Mouse (Mus musculus): ENCODE results near the gene Ly6g5b. TPM values are rescaled to one million over a fixed set of nuclear protein-coding genes. Genes with fewer than 3 reads are reported as not detected.
A peak's percentile ranks its signal among the peaks of the same experiment; 100 is the strongest.

Gene Ly6g5b
- polyA plus RNA-seq (2015; fragmentation: Nextera tagmentation; extraction: Ambion mirVana): 0.53 and 0.89 TPM in 2 replicates

- 85% methylated on average over 8 of the region's 8 CpGs for WGBS
- Histone ChIP-seq H3K4me3 (replicated peaks; ENCODE audit: low read length) (no peak within 1 kb of the TSS), H3K27me3 (ENCODE audit: control insufficient read depth, insufficient read depth, low read length) (no peaks in the 10 kb centered on the region), H3K4me1 (ENCODE audit: control insufficient read depth, insufficient read depth, low read length) (peaks cover 8% of the 10 kb centered on the region), H3K9me3 (replicated peaks; ENCODE audit: control insufficient read depth, low read length) (no peaks in the 10 kb centered on the region), H3K4me2 (ENCODE audit: low read depth, low read length) (no peak within 1 kb of the TSS), H3K9ac (ENCODE audit: low read length) (no peak within 1 kb of the TSS), H3K36me3 (ENCODE audit: control insufficient read depth, insufficient read depth, low read length) (peaks cover 13% of the 10 kb centered on the region; the same call in 1 of the 2 replicates), H3K27ac (ENCODE audit: low read length) (no peak within 1 kb of the TSS)
- ATAC-seq (ENCODE audit: insufficient read depth, low FRiP score): no peak
Observed at GRCm38 (mm10) chr17:35115046-35116019, at the start of gene Ly6g5b. TSS of gene Ly6g5b (minus strand) at chr17:35115428.

- under 1% methylated on average over 23 of the region's 28 CpGs for WGBS
- no peaks in the 10 kb centered on the region for H3K9me3 ChIP-seq (replicated peaks; ENCODE audit: control insufficient read depth, low read length)
Observed at GRCm38 (mm10) chr17:35164218-35164567, 49.0 kb upstream of the Ly6g5b start.

GRCm38 (mm10) chr17:35163326-35164081 is 48.3 kb upstream of the Ly6g5b start:
- peaks cover 30% of the 10 kb centered on the region for H3K36me3 ChIP-seq (ENCODE audit: control insufficient read depth, insufficient read depth, low read length)
- H3K27me3 ChIP-seq (ENCODE audit: control insufficient read depth, insufficient read depth, low read length): no peaks in the 10 kb centered on the region
- H3K4me3 ChIP-seq (replicated peaks; ENCODE audit: low read length): peak overlapping the region; percentile 99
- peak overlapping the region; percentile 100 for H3K9ac ChIP-seq (ENCODE audit: low read length)
- WGBS: 7% methylated on average over 8 of the region's 8 CpGs
- peaks cover 25% of the 10 kb centered on the region for H3K4me1 ChIP-seq (ENCODE audit: control insufficient read depth, insufficient read depth, low read length)
- H3K9me3 ChIP-seq (replicated peaks; ENCODE audit: control insufficient read depth, low read length): no peaks in the 10 kb centered on the region
- H3K27ac ChIP-seq (ENCODE audit: low read length): peak overlapping the region; percentile 96
- ATAC-seq (ENCODE audit: insufficient read depth, low FRiP score): no peak
- H3K4me2 ChIP-seq (ENCODE audit: low read depth, low read length): peak overlapping the region; percentile 95

More at GRCm38 (mm10) chr17:35164218-35164567, 49.0 kb upstream of the Ly6g5b start:
- ATAC-seq (ENCODE audit: insufficient read depth, low FRiP score): no peak
- H3K36me3 ChIP-seq (ENCODE audit: control insufficient read depth, insufficient read depth, low read length): peaks cover 23% of the 10 kb centered on the region
- peak overlapping the region; percentile 96 for H3K27ac ChIP-seq (ENCODE audit: low read length)
- H3K9ac ChIP-seq (ENCODE audit: low read length): peak overlapping the region; percentile 100
- H3K4me2 ChIP-seq (ENCODE audit: low read depth, low read length): peak overlapping the region; percentile 95
- no peaks in the 10 kb centered on the region for H3K27me3 ChIP-seq (ENCODE audit: control insufficient read depth, insufficient read depth, low read length)
- H3K4me1 ChIP-seq (ENCODE audit: control insufficient read depth, insufficient read depth, low read length): peaks cover 25% of the 10 kb centered on the region
- H3K4me3 ChIP-seq (replicated peaks; ENCODE audit: low read length): peak overlapping the region; percentile 99

GRCm38 (mm10) chr17:35162730-35163129 is 47.5 kb upstream of the Ly6g5b start:
- peaks cover 37% of the 10 kb centered on the region for H3K36me3 ChIP-seq (ENCODE audit: control insufficient read depth, insufficient read depth, low read length)
- ATAC-seq (ENCODE audit: insufficient read depth, low FRiP score): no peak
- H3K4me2 ChIP-seq (ENCODE audit: low read depth, low read length): peak overlapping the region; percentile 95
- H3K27ac ChIP-seq (ENCODE audit: low read length): 0 out of 2 replicates have a peak overlapping the region, but pooled peaks have one; percentile 24
- H3K9me3 ChIP-seq (replicated peaks; ENCODE audit: control insufficient read depth, low read length): no peaks in the 10 kb centered on the region
- peaks cover 25% of the 10 kb centered on the region for H3K4me1 ChIP-seq (ENCODE audit: control insufficient read depth, insufficient read depth, low read length)
- 29% methylated on average over 12 of the region's 12 CpGs for WGBS
- H3K9ac ChIP-seq (ENCODE audit: low read length): peak overlapping the region; percentile 100
- no peaks in the 10 kb centered on the region for H3K27me3 ChIP-seq (ENCODE audit: control insufficient read depth, insufficient read depth, low read length)
- H3K4me3 ChIP-seq (replicated peaks; ENCODE audit: low read length): peak overlapping the region; percentile 99

- Histone ChIP-seq H3K4me3 (replicated peaks; ENCODE audit: low read length) (peak overlapping the region; percentile 99), H3K4me1 (ENCODE audit: control insufficient read depth, insufficient read depth, low read length) (peaks cover 25% of the 10 kb centered on the region), H3K4me2 (ENCODE audit: low read depth, low read length) (peak overlapping the region; percentile 95), H3K27me3 (ENCODE audit: control insufficient read depth, insufficient read depth, low read length) (no peaks in the 10 kb centered on the region), H3K9ac (ENCODE audit: low read length) (peak overlapping the region; percentile 100), H3K27ac (ENCODE audit: low read length) (no peak overlapping the region), H3K9me3 (replicated peaks; ENCODE audit: control insufficient read depth, low read length) (no peaks in the 10 kb centered on the region), H3K36me3 (ENCODE audit: control insufficient read depth, insufficient read depth, low read length) (peaks cover 43% of the 10 kb centered on the region)
- 66% methylated on average over 14 of the region's 14 CpGs for WGBS
- ATAC-seq (ENCODE audit: insufficient read depth, low FRiP score): no peak
Observed at GRCm38 (mm10) chr17:35162121-35162520, 46.9 kb upstream of the Ly6g5b start.

GRCm38 (mm10) chr17:35161421-35161820 is 46.2 kb upstream of the Ly6g5b start:
- no peaks in the 10 kb centered on the region for H3K9me3 ChIP-seq (replicated peaks; ENCODE audit: control insufficient read depth, low read length)
- no peak overlapping the region for H3K9ac ChIP-seq (ENCODE audit: low read length)
- H3K4me2 ChIP-seq (ENCODE audit: low read depth, low read length): no peak overlapping the region
- 82% methylated on average over 11 of the region's 11 CpGs for WGBS
- H3K27ac ChIP-seq (ENCODE audit: low read length): no peak overlapping the region
- H3K4me1 ChIP-seq (ENCODE audit: control insufficient read depth, insufficient read depth, low read length): peaks cover 23% of the 10 kb centered on the region
- no peak overlapping the region for H3K4me3 ChIP-seq (replicated peaks; ENCODE audit: low read length)
- no peak for ATAC-seq (ENCODE audit: insufficient read depth, low FRiP score)
- peaks cover 47% of the 10 kb centered on the region for H3K36me3 ChIP-seq (ENCODE audit: control insufficient read depth, insufficient read depth, low read length)
- H3K27me3 ChIP-seq (ENCODE audit: control insufficient read depth, insufficient read depth, low read length): no peaks in the 10 kb centered on the region

- Histone ChIP-seq H3K4me2 (ENCODE audit: low read depth, low read length) (no peak overlapping the region), H3K36me3 (ENCODE audit: control insufficient read depth, insufficient read depth, low read length) (peaks cover 56% of the 10 kb centered on the region), H3K9ac (ENCODE audit: low read length) (no peak overlapping the region), H3K27ac (ENCODE audit: low read length) (no peak overlapping the region), H3K9me3 (replicated peaks; ENCODE audit: control insufficient read depth, low read length) (no peaks in the 10 kb centered on the region), H3K4me3 (replicated peaks; ENCODE audit: low read length) (no peak overlapping the region), H3K4me1 (ENCODE audit: control insufficient read depth, insufficient read depth, low read length) (peaks cover 14% of the 10 kb centered on the region), H3K27me3 (ENCODE audit: control insufficient read depth, insufficient read depth, low read length) (no peaks in the 10 kb centered on the region)
- no peak for ATAC-seq (ENCODE audit: insufficient read depth, low FRiP score)
- WGBS: 86% methylated on average over 7 of the region's 7 CpGs
Observed at GRCm38 (mm10) chr17:35159638-35160037, 44.4 kb upstream of the Ly6g5b start.

GRCm38 (mm10) chr17:35158850-35159593 is 43.8 kb upstream of the Ly6g5b start:
- peaks cover 63% of the 10 kb centered on the region for H3K36me3 ChIP-seq (ENCODE audit: control insufficient read depth, insufficient read depth, low read length)

More at GRCm38 (mm10) chr17:35158850-35159593, 43.8 kb upstream of the Ly6g5b start:
- Histone ChIP-seq H3K9me3 (replicated peaks; ENCODE audit: control insufficient read depth, low read length) (no peaks in the 10 kb centered on the region), H3K27ac (ENCODE audit: low read length) (no peak overlapping the region), H3K4me3 (replicated peaks; ENCODE audit: low read length) (no peak overlapping the region), H3K9ac (ENCODE audit: low read length) (no peak overlapping the region), H3K27me3 (ENCODE audit: control insufficient read depth, insufficient read depth, low read length) (no peaks in the 10 kb centered on the region), H3K4me2 (ENCODE audit: low read depth, low read length) (no peak overlapping the region), H3K4me1 (ENCODE audit: control insufficient read depth, insufficient read depth, low read length) (peaks cover 14% of the 10 kb centered on the region)
- 92% methylated on average over 16 of the region's 16 CpGs for WGBS
- no peak for ATAC-seq (ENCODE audit: insufficient read depth, low FRiP score)

Data from stomach, embryonic 16.5 days (tissue).